Mouse (Mus musculus) kidney, postnatal 36 days (tissue): ENCODE data around the gene Muc13.

Experiments used
- DNase-seq, 2 experiments: peaks; one replicate each; pipeline ENCODE4 v3.0.0; 2021 to 2022; ENCODE audit warnings: mixed read lengths in 2 of 2

Muc13 gene

DNA sequence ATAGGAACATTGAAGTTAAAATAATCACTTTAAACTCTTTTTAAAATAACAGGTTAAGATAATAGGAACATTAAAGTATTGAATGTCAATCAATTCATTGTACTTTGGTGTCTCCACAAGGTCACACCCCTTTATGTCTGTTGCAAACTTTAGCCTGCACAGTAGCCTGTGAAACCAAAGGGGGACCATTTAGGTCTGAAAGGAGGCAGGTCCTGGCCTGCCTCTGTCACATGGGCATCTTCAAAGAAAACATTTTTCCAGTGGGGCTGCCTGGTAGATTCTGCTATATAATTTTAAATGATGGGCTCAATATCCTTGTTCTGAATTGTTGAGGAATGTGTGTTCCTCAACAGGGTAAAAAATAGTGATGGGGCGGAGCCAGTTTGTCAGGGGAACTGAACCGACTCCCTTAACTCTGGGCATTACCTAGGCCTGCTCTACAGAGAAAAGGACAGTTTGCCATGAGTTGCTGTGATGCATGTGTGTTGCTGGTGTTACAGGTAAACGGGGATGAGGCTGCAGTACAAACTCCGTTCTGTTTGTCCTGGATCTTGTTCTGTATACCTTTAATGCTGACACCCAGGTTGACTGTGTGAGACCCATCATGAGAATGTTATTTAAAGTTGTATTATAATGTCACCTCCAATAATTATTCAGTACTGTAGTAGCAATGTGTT, 22.9 kb upstream of the Muc13 start:
- no peak for DNase-seq

DNA sequence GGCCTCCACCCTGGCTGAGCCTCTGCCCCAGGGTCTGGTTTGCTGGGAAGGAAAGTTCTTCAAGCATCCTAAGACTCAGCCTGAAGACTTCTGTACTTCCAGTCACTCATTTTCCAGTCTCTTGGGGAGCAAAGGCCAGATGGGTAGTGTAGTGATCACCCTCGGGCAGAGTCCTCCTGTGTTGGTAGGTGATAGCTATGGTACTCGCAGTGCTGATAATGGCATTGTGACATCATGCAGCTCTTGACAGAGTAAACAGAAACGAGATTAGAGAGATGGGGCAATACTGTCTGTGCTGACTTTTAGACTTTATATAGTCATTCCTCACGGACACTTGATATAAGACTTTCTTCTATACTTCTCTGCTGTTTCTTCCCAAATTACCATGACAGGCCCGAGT, 21.0 kb upstream of the Muc13 start:
- DNase-seq = no peak

DNA sequence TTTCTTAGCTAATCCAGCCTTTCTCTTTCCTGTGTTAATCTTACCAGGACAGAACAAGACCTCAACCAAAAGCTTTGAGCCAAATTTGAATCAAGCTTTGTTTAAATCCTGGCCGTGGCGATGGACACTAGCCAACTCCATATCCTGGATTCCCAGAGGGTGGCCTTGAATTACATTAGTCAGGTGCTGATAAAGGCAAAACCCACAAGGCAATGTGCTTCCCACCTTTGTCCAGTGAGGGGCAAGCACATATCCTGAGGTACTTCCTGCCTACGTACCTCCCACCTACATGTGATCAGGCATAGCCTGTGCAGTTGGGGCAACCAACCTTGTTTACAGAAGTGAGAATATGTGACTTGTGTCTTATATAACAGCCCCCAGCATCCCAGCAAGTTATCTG, 18.9 kb upstream of the Muc13 start:
- DNase-seq = no peak

DNA sequence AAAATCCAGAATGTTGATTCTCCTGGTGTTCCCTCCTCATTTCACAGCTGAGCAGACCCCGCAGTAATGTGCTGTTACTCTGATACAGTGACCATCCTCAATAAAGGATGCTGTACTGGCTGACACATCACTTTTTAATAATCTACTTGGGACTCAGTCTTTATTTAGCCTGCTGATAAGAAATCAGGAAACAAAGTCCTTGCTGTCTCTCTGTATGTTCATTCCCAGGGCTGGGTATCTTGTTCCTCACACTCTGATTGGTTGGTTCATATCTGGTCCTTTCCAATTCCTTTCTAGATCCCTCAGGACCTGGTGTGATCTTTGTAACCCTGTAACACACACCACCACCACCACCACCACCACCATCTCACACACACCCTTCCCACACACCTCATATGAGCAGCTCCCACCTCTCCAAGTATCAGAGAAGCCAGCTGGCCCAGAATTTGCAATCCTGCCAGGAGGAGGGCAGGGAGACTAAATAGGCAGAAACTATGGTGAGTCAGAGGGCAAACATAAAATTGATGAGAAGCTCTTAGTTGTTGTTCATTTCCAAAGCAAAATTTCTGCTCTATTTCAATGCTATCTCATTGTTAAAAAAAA, 18.0 kb upstream of the Muc13 start:
- DNase-seq = no peak

DNA sequence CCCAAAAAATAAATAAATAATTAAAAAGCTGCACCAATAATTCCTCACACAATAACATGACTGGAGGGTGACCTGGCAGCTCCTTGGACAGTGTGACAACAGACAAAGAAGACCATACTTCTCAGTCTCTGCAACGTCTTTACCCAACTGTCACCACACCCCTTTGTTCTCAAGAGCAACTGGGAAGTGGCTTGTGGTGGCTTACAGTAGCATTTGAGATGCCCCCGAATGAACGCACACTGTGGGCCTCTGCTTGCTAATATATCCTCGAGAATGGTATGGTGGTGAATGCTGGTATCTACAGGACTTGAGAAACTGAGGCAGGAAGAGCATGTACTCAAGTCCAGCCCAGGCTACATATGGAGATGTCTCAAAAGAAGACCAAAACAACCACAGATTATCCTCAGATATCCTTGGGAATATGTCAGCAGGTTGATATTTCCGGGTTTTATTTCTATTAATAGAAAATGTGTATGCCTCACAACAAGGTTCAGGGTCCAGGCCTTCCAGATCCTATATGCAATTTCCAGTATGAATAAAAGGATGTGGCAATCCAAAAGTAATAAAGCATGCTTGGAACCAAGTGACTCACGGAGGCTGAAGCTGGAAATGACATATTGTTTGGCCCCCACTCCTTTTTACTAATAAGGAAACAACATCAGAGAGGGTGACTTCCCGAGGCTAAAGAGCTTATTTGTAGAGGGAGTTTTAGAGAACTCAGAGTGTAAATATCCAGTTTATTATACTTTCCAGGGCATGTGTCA, 16.9 kb upstream of the Muc13 start:
- DNase-seq = no peak

DNA sequence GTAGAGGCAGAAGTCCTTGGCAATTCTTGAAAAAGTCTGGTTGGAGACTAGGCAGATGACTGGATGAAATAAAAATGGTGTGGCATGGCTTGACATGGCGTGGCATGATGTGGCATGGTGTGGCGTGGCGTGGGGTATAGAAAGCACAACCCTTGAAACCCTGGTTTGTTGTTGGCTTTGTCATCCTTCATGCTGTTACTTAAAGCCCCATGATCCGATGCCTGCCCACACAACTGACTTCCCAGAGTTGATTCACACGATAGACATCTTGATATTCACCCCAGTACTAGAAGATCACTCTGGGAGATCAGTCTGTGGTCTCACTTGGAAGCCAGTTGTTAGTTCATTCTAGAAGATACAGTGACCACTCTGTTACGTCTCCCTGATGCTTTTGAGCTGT, 16.2 kb upstream of the Muc13 start:
- DNase-seq = no peak

DNA sequence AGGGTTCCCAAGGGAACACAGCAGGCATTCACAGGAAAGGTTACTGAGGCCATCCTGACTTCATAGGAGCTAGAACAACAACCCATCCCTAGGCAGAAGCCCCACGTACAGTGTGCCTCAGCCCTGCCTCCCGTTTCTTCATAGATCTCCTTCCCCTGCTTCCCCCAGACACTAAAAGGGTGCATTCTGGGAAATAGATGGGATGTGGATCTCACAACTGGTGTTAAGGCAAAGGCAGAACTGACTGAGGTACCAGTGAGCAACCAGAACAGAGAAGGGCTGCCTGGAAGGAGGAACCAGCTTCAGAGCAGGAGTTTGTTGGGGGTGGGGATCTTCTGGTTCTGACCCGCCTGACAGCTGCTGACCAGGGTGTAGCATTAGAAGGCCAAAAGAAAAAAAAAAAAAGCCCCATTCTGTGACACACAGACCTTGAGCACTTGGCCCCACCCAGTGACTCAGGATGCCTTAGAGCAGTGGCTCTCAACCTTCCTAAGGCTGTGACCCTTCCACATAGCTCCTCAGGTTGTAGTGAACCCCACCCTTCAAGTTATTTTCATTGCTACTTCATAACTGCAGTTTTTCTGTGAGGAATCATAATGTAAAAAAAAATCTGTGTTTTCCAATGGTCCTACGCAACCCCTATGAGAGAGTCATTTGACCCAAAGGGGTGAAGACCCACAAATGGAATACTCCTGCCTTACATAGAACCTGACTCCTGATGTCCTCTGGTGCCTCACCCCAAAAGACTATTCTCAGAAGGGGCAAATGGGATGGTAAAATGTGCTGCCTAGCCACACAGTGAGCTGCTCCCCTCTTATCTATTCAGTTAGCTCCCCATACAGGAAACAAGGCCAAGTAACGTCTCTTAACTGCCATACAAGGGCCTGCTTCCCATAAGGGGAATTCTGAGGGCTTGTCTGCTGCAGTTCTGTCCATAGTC, 11.8 kb upstream of the Muc13 start:
- DNase-seq = no peak

DNA sequence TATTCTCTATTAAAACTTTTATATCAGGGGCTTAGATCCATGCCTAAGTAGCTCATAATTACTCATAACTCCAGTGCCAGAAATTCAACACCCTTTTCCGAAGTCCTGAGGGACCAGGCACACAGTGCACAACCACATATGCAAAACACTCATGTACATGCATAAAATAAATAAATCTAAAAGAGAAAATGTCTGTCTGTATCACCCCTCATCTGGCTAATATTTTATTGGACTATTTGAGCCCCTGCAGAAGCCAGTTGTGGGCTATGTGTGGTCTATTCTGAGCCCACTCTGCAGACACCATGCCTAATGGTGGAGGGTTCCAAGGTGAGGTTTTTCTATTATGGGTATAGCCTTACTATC, 11.1 kb upstream of the Muc13 start:
- no peak for DNase-seq

DNA sequence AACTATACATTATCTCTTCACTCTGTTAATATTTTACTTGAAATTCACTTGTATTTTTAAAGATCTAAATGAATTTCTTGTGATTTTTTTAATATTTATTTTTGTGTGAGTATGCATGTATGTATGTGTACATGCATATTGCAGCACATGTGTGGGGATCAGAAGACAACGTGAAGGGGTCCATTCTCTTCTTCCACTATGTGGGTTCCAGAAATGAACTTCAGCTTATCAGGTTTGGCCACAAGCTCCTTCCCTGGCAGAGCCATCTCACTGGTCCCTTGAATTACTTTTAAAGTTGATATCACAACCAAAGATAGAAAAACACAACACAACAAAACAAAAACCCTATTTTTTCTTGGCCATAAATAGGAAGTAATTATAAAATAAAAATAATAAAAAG, 9.3 kb upstream of the Muc13 start:
- DNase-seq = no peak

DNA sequence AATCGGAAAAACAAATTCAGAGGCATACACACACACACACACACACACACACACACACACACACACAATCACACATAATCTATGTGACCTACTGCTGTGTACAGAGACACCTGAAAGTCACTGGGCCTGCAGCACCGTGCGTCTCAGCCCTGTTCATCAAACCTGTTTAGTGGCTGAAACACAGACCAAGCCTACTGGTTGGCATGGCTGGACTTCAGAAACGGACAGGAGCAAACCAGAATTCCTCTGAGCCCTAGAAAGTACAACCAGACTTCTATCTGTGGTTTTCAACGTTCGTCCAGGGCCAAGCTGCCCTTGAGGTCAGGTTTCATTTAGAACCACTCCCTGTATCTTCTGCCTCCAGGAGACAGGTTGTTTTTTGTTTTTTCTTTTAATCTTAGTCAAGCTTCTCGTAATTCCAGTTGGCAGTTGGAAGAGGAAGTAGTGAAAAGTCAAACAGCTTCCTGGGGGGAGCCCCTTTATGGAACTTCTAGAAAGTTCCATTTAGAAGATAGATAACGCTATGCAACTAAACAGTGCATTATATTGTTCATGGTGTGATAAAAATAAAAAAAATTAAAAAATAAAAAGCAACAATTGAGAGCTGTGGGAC, 8.6 kb upstream of the Muc13 start:
- DNase-seq = no peak

DNA sequence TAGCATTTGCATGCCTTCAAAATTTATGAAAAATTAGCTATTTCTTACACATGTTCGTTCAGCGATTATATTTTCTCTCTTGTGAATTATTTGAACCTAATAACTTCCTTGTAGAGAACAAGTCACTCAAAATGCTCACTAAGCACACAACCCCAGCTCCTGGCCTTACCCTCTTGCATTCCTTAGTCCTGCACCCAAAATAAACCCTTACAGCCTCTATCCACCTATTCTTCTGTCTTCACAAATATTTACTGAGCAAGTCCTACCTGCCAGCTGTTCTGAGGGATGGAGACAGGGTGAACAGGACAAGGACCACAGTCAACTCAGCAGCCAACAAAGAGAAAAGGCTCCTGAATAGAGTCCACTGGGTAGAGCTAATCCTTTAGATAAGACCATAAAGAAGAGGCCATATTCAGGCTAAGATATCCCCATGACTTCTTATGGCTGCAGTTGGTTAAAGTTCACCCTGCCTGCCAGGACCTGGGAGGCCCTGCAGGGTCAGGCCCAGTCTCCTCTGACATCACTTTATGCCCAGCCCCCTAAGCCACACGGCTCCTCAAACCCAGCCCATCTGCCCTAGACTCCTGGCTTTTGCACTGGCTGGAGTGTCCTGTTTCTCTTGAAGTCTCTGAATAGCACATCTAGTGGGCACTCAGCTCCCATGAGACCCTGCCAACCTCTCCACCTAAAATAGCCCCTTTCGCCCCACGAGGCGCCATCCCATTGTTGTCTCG, 7.0 kb upstream of the Muc13 start:
- DNase-seq = no peak

DNA sequence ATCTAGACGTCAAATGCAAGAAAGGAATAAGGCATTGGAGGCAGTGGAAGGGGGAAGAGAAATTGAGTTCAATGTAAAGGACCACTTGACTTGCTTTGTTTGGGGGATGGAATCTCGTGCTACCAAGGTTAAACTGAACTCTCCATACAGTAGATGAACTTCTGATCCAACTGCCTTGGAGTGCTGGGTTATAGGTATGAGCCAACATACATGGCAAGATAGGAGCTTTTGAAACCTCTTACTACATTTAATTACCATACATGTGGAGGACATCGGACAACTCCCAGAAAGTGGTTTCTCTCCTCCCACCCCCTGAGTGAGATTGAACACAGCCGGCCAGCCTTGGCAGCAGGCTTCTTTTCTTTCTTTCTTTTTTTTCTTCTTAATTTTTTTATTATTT, 1.3 kb downstream of the Muc13 start:
- DNase-seq = no peak

DNA sequence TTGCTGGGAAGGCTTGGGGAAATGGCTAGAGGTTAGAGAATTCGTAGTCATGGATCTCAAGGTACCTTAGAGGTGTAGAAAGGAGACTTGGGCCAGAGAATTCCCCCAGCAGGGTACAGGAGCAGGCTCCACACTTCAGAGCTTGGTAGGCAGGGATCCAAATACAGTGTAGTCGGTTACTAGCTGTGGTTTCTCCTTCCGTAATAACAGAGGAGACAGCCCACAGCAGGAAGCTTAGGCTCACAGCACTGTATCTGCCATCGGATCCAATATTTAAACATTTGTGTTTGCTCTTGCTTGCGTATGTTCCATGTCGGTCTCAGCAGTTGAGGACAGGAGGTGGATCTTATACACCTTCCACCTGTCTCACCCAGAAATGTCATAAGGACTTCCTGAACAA, 2.0 kb downstream of the Muc13 start:
- DNase-seq = no peak

DNA sequence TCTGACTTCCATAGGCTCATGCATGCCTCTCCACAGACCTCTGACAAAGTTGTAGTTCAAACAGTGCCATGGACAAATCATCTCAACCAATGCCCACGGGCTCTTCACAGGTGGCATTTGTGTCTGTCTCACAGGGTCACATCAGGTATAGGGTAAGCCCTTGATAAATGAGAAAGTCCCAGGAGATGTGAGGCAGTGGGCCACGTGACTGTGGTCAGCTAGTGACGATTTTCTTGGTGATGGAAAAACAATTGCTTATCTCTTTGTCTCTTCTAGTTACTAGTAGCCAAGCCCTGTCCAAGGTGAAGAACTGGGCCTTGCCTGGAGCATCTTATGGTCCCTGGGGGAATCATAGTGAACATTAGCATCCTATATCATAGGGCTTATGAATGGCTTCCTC, 2.9 kb downstream of the Muc13 start:
- DNase-seq = no peak

DNA sequence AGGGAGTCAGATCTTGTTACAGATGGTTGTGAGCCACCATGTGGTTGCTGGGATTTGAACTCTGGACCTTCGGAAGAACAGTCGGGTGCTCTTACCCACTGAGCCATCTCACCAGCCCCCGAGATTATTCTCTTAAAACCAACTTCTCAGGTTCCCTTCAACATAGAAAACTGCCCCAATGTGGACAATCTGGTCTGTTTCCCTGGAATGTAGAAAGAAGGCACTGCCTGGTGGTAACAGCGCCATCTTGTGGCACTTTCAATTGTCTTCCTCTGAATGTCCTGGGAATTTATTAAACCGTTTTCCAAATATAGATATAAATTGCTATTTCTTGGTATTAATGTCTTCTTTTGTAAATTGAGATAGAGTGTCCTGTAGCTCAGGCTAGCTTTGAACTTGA, 4.0 kb downstream of the Muc13 start:
- DNase-seq = peak; percentile 54 to 85

DNA sequence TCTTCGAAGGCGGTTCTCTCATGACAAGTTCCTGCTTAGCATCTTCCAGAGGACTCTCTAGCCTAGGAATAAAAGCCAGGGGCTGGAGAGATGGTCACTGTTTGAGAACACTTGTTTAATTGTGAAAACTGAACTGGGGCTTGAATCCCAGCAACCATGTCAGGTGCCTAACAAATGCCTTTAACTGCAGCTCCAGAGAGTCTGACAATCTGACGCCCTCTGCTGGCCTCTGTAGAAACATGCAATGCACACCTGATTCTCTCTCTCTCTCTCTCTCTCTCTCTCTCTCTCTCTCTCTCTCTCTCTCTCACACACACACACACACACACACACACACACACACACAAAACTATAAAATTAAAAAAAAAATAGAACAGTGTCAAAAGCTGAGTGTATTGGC, 16.2 kb downstream of the Muc13 start:
- peak in 1 of 2 experiments; percentile 60 for DNase-seq

DNA sequence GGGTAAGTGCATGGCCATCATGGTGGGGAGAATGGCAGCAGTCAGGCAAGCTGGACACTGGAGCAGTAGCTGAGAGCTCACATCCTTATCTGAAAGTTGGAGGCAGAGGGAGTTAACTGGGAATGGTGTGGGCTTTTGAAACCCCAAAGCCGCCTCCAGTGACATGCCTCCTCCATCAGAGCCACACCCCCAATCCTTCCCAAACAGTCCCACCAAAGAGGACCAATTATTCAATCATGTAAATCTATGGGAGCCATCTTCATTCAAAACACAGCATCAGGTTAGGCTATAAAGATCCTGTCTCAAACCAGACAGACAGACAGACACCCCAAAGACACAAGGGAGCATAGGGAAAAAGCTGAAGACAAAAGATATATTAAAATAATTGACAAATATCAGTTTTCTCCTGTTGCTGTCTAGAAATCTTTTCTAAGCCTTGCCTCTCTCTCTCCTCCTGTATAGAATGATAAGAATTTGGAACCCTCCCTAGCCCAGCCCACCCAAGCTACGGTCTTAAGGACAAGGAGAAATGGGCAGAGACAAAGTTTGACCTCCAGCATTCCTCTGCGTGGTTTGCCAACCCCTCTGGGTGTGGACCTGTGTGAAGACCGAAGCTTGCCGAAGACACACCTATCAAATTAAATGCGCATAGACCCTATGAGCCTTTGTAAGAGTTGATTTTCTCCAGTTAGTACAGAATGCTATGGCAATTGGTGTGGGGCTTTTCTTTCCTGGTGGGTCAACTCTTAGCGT, 24.8 kb downstream of the Muc13 start:
- no peak for DNase-seq

DNA sequence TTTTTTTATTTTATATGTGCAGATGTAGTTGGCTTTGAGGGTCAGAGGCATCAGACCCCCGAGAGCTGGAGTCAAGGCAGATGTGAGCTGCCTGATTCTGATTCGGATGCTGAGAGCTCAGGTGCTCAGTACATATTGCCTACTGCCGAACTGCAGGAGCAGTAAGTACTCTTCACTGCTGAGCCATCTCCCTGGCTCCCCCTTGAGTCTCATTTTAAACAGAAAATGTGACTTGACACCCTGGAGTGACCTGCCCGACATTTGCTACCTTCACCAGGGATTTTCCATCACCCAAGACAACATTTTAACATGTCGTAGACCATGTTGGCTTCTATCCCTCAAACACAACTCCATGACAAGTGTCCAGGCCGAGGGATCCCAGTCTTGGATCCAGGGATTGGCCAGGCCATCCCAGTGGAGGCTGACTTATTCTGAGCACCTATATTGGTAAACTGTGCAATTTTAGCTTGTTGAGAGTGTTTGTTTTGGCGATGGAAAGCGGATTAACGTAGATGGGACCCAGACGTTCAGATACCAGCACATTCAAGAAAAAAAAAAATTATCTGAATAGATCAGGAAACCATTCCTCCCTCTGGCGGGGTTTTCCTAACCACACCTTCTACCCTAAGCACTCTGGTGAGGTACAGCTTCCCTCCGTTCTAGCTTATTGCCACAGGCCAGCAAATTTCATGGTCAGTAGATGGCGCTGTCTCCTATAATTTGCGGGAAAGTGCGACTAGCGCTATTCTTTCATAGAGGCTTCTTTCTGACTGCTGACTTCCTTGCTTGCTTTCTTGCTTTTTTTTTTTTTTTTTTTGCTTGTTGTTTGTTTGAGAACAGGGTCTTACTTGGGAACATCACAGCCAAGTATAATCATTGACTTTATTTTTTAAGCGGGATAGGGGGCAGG, 26.7 kb downstream of the Muc13 start:
- DNase-seq = peak; percentile 86 to 95

DNA sequence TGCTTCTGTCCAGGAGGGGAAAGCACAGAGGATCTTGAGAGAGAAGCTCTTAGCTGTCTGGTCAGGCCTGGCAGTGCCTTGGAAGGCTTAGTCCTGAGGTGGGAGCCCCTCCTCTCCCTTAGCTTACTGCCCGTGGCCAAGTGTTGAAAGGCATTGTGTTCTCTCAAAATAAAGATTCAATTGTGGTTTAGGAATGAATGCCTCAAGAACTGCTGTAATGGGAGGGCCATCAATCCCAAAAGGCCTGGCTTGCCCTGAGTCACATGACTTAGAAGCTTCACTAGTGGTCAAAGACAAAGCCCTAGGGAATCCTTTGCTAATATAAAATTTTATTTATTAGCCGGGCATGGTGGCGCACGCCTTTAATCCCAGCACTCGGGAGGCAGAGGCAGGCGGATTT, 30.8 kb downstream of the Muc13 start:
- DNase-seq = no peak

DNA sequence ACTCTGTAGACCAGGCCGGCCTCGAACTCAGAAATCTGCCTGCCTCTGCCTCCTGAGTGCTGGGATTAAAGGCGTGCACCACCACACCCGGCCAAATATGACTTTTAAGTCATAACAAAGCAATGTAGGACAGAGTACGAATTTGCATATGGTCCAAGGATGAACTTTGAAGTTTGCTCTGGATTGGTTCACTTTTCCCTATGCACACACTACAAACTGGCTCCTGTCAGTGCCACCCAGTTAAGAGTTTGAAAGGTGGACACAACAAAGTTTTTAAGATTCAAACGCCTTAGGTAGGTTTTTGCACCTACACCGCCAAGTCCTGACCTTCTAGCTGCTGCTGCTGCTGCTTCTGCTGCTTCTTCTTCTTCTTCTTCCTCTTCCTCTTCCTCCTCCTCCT, 34.7 kb downstream of the Muc13 start:
- DNase-seq = no peak
